ENCODE assay signal across 16 mouse cellular contexts in the genomic region with DNA sequence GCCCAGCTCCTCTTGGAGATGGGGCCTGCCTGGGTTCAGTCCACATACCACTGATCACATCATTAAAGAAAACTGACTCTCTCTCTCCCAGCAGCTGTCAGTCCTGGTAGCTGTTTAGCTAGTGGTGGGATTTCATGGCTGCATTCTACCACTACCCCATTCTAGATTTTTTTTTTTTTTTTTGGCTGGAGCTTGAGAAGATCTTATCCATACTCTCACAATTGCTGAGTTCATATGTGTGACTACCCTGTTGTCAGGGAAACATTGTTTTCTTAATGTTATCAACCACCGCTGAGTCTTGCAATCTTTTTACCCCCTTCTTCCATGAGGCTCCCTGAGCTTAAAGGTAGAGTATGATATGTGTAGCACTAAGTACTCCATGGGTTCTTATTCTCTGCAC. TPM values are rescaled to one million over a fixed set of nuclear protein-coding genes. Genes with fewer than 3 reads are reported as not detected.
"Had no signal": no experiment of that assay in that cellular context is flagged by ENCODE, and none has a peak within 500 bp of the region (broad histone marks: within the 10 kb centered on the region; RNA-seq: fewer than 3 reads in every experiment).

No protein-coding gene starts in this region.

- H3K27ac ChIP-seq: midbrain, embryonic 10.5 days; midbrain, embryonic 12.5 days; neural tube, embryonic 12.5 days; stomach, embryonic 15.5 days; stomach, postnatal 0 days had no signal

- DNase-seq: lung, adult 18-20 months; lung, embryonic 14.5 days; lung, postnatal 10 days; lung, postnatal 4 days; midbrain, embryonic 14.5 days; right cerebral cortex, postnatal 14 days; thymus, adult 2 months; thymus, postnatal 25 days; thymus, postnatal 4 days had no signal

- H3K36me3 ChIP-seq: stomach, embryonic 15.5 days had no signal

- H3K9ac ChIP-seq: lung, embryonic 14.5 days; midbrain, embryonic 12.5 days; neural tube, embryonic 12.5 days; stomach, embryonic 15.5 days had no signal

- ATAC-seq: midbrain, embryonic 16.5 days had no signal

- H3K27me3 ChIP-seq: midbrain, embryonic 12.5 days; neural tube, embryonic 12.5 days; stomach, embryonic 15.5 days had no signal

- H3K4me3 ChIP-seq: midbrain, embryonic 10.5 days; midbrain, embryonic 12.5 days; neural tube, embryonic 12.5 days; stomach, embryonic 15.5 days had no signal

- H3K4me1 ChIP-seq: midbrain, embryonic 10.5 days; midbrain, embryonic 12.5 days; neural tube, embryonic 12.5 days; stomach, embryonic 15.5 days had no signal

- H3K9me3 ChIP-seq: midbrain, embryonic 10.5 days; midbrain, embryonic 12.5 days; neural tube, embryonic 12.5 days; stomach, embryonic 15.5 days had no signal

RNA-seq across cellular contexts. Expression of a gene that starts 46.1 kb away (rescaled TPM):
- total RNA-seq: megakaryocyte-erythroid progenitor cell, adult 5-6 weeks had no signal
